Mouse (Mus musculus) bone marrow macrophage, adult 2 months (primary cell): ENCODE data around the gene Pdss2.

Experiments used
- CTCF ChIP-seq: IDR thresholded peaks from 2 replicates; pipeline ENCODE4 v1.5.1; 2012; ENCODE audit warnings: low read depth, mild to moderate bottlenecking, low read length, moderate library complexity
- POLR2A ChIP-seq: IDR thresholded peaks from 2 replicates; pipeline ENCODE4 v1.6.1; 2012; ENCODE audit warnings: mild to moderate bottlenecking, low read depth, low read length, borderline replicate concordance

GRCm38 (mm10) chr10:43310781-43311392 lies 89.6 kb downstream of the Pdss2 start:
- TF ChIP-seq POLR2A (no peak), CTCF (no peak)
